Mouse (Mus musculus) right cerebral cortex, adult 18-20 months (tissue): ENCODE data around the gene Pole.

Experiments used
- DNase-seq: peaks from one replicate; pipeline ENCODE4 v3.0.0; 2022; ENCODE audit warnings: mixed read lengths

Pole gene

GRCm38 (mm10) chr5:110285770-110286445 is at the start of gene Pole, which contains the start of gene Pxmp2:
Gene Pole (plus strand): TSS chr5:110286306.
Gene Pxmp2 (minus strand): TSS chr5:110286186.
- DNase-seq, result peak; percentile 84

- no peak for DNase-seq
Measured at GRCm38 (mm10) chr5:110244091-110244490, 42.0 kb upstream of the Pole start.

- no peak for DNase-seq
Measured at GRCm38 (mm10) chr5:110266941-110267340, 19.2 kb upstream of the Pole start.

GRCm38 (mm10) chr5:110269141-110270101 is 16.7 kb upstream of the Pole start, which contains the start of gene Pgam5:
Gene Pgam5 (minus strand): TSS chr5:110269913.
- peak; percentile 88 for DNase-seq

GRCm38 (mm10) chr5:110270242-110270641 is 15.9 kb upstream of the Pole start:
- no peak for DNase-seq

- DNase-seq, result no peak
Measured at GRCm38 (mm10) chr5:110274147-110274546, 12.0 kb upstream of the Pole start.

GRCm38 (mm10) chr5:110274846-110275245 is 11.3 kb upstream of the Pole start:
- DNase-seq, result no peak

GRCm38 (mm10) chr5:110276391-110276790 is 9.7 kb upstream of the Pole start:
- no peak for DNase-seq

GRCm38 (mm10) chr5:110276910-110277309 is 9.2 kb upstream of the Pole start:
- DNase-seq, result no peak

- no peak for DNase-seq
Measured at GRCm38 (mm10) chr5:110281984-110282383, 4.1 kb upstream of the Pole start.

GRCm38 (mm10) chr5:110284536-110284935 is 1.6 kb upstream of the Pole start:
- peak; percentile 12 for DNase-seq

GRCm38 (mm10) chr5:110285156-110285555 is 950 bp upstream of the Pole start:
- DNase-seq, result no peak

GRCm38 (mm10) chr5:110286446-110287083 is 459 bp downstream of the Pole start:
- no peak for DNase-seq

GRCm38 (mm10) chr5:110287084-110287475 is 974 bp downstream of the Pole start:
- no peak for DNase-seq

- DNase-seq, result no peak
Measured at GRCm38 (mm10) chr5:110291649-110292048, 5.5 kb downstream of the Pole start.

- no peak for DNase-seq
Measured at GRCm38 (mm10) chr5:110296637-110297036, 10.5 kb downstream of the Pole start.

GRCm38 (mm10) chr5:110300591-110300990 is 14.5 kb downstream of the Pole start:
- no peak for DNase-seq

- no peak for DNase-seq
Measured at GRCm38 (mm10) chr5:110308861-110309260, 22.8 kb downstream of the Pole start.

- DNase-seq, result no peak
Measured at GRCm38 (mm10) chr5:110313127-110313526, 27.0 kb downstream of the Pole start.

- DNase-seq, result no peak
Measured at GRCm38 (mm10) chr5:110330508-110330907, 44.4 kb downstream of the Pole start.

- no peak for DNase-seq
Measured at GRCm38 (mm10) chr5:110338792-110339191, 52.7 kb downstream of the Pole start.

GRCm38 (mm10) chr5:110342648-110343284 is 56.7 kb downstream of the Pole start, which contains the start of gene P2rx2:
Gene P2rx2 (minus strand): TSS chr5:110343212.
- no peak for DNase-seq

GRCm38 (mm10) chr5:110344524-110344923 is 58.4 kb downstream of the Pole start, which contains the start of gene Lrcol1:
Gene Lrcol1 (plus strand): TSS chr5:110344730.
- DNase-seq, result no peak
